Mouse (Mus musculus) liver, embryonic 14.5 days (tissue): ENCODE measurements around the gene Auts2. TPM values are rescaled to one million over a fixed set of nuclear protein-coding genes. Genes with fewer than 3 reads are reported as not detected.

Experiments
- ATAC-seq: fragments of 200-750 bp; cut with Nextera tagmentation; 2 replicates; pipeline ENCODE4 v1.8.0; 2017; ENCODE audit warnings: moderate number of reproducible peaks, mild to moderate bottlenecking, moderate library complexity; ENCODE audit not compliant: insufficient read depth
- DNase-seq, 3 experiments: peaks; one replicate each; pipeline ENCODE4 v3.0.0-alpha.2; 2012 to 2013; ENCODE audit warnings: low read depth in 3 of 3, low spot score in 3 of 3
- H3K27ac ChIP-seq: fragments of 300-500 bp; sonication (generic); 2 replicates; pipeline ENCODE4 v1.5.1; 2014; ENCODE audit warnings: moderate library complexity, mild to moderate bottlenecking, control low read depth, inconsistent platforms
- H3K27me3 ChIP-seq: fragments of 300-500 bp; sonication (generic); 2 replicates; pipeline ENCODE4 v1.6.1; 2014; ENCODE audit warnings: mild to moderate bottlenecking, low read length, moderate library complexity; ENCODE audit not compliant: control insufficient read depth, insufficient read depth
- H3K36me3 ChIP-seq: fragments of 300-500 bp; sonication (generic); replicated peaks from 2 replicates; pipeline ENCODE4 v1.6.1; 2014; ENCODE audit warnings: low read depth; ENCODE audit not compliant: control insufficient read depth, insufficient read depth
- H3K4me1 ChIP-seq, 2 experiments: fragments of 200-500 bp in 1 of 2; fragments of 300-500 bp in 1 of 2; sonication (generic) in 1 of 2; replicated peaks; 2 replicates each; pipeline ENCODE4 v1.6.1; 2012 to 2014; ENCODE audit warnings: antibody characterized with exemption in 1 of 2, inconsistent platforms in 1 of 2, low read length in 1 of 2; ENCODE audit not compliant: control insufficient read depth in 2 of 2, insufficient read depth in 2 of 2
- H3K4me2 ChIP-seq: fragments of 300-500 bp; sonication (generic); 2 replicates; pipeline ENCODE4 v1.6.1; 2014; ENCODE audit warnings: low read depth, mild to moderate bottlenecking, control low read depth, moderate library complexity
- H3K4me3 ChIP-seq, 2 experiments: fragments of 200-500 bp in 1 of 2; fragments of 300-500 bp in 1 of 2; sonication (generic) in 1 of 2; 2 replicates each; pipeline ENCODE4 v1.5.1; 2012 to 2014; ENCODE audit warnings: low read depth in 2 of 2, low read length in 2 of 2, mild to moderate bottlenecking in 2 of 2, control low read depth in 1 of 2, inconsistent platforms in 1 of 2, moderate library complexity in 1 of 2; ENCODE audit not compliant: insufficient read depth in 1 of 2
- H3K9ac ChIP-seq: fragments of 300-500 bp; sonication (generic); replicated peaks from 2 replicates; pipeline ENCODE4 v1.6.1; 2014; ENCODE audit warnings: mild to moderate bottlenecking, control low read depth, moderate library complexity
- H3K9me3 ChIP-seq: fragments of 300-500 bp; sonication (generic); 2 replicates; pipeline ENCODE4 v1.6.1; 2016; ENCODE audit warnings: low read length, mixed read lengths; ENCODE audit not compliant: control insufficient read depth
- CTCF ChIP-seq: IDR thresholded peaks from 2 replicates; pipeline ENCODE4 v1.5.1; 2016; ENCODE audit warnings: antibody characterized with exemption, low read depth, control low read depth
- EP300 ChIP-seq: IDR thresholded peaks from 2 replicates; pipeline ENCODE4 v1.6.1; 2016; ENCODE audit warnings: antibody characterized with exemption, low read depth
- WGBS: fragments of 180-500 bp; shearing (Covaris S2); extraction: QIAGEN DNeasy Blood & Tissue Kit; methylation state at CpG from one replicate; pipeline ENCODE4 v1.1.7; 2014; ENCODE audit not compliant: insufficient replicate concordance; 5-methylcytosine and 5-hydroxymethylcytosine counted together
- polyA plus RNA-seq, 2 experiments: library from polyadenylated mRNA; depleted of rRNA in 1 of 2; stranded (reverse) in 1 of 2; unstranded in 1 of 2; fragments of >200 nt; fragmentation: Nextera tagmentation in 1 of 2; extraction: Ambion mirVana in 1 of 2; gene quantifications; 2 replicates each; pipeline versions ENCODE4 v1.2.1 to v1.2.3; 2012 to 2014

The Auts2 gene
- polyA plus RNA-seq, 2 experiments: 0.77 to 1.6 TPM

DNA sequence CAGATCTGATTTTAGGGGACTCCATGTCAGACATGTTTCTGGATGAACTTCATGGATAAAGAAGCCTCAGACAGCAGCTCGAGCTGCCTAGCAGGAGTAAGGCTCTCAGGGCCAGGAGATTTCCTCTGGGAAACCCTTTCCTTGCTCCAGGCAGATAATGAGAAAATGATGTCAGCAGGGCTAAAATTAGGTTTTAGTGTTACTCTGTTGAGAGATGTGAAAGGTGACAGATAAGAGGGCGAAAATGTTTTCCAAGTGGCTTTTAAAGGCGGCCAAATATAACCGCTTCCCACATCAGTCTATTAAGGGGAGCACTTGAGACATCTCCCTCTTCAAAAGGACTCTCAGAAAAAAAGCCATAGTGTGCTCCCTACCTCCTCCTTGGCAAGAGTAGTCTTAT, 1025.5 kb downstream of the Auts2 start:
- ATAC-seq (no peak), DNase-seq (no peak)

DNA sequence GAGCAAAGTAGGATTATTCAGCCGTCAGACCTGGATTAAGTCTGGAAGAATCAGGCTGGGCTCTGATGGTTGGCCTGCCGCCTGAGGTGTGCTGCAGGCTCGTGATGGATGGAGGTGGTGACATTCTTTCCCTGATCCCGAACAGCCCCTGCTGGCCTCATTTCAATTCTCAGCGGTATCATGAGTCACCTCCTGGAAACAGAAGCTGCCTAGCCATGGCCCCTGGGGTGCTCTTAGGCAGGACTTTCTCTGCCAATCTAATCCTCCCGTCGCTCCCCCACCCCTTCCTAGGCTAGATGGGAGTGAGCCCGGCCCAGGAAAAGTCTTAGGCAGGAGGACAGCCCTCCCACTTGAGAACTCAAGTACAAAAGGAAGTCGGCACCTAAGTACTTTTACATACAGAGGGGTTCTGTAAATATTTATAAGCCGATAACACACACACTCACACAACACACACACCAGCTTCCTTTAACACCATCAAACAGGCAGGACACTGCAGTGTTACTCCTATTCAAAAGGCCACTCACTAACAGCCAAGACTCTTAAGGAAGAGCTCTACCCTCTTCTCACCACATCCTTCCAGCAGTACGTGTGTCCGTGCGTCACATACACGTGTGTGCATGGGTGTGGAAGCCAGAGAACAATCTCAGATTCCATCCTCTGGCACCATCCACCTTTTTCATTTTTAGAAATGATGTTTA, 1027.3 kb downstream of the Auts2 start:
- WGBS: 39% methylated on average over 14 of the region's 14 CpGs
- H3K4me3 ChIP-seq: no peak overlapping the region
- H3K27me3 ChIP-seq: no peaks in the 10 kb centered on the region
- H3K9me3 ChIP-seq: no peaks in the 10 kb centered on the region
- TF ChIP-seq CTCF (no peak), EP300 (no peak)
- no peak overlapping the region for H3K27ac ChIP-seq
- no peak overlapping the region for H3K4me2 ChIP-seq
- no peaks in the 10 kb centered on the region for H3K4me1 ChIP-seq
- H3K9ac ChIP-seq: no peak overlapping the region
- DNase-seq: no peak
- ATAC-seq: no peak
- H3K36me3 ChIP-seq: no peaks in the 10 kb centered on the region

More for the DNA sequence above, 1025.5 kb downstream of the Auts2 start:
- H3K9me3 ChIP-seq: no peaks in the 10 kb centered on the region
- no peak overlapping the region for H3K4me3 ChIP-seq
- WGBS: 52% methylated on average over 4 of the region's 4 CpGs
- H3K27ac ChIP-seq: no peak overlapping the region
- no peak overlapping the region for H3K9ac ChIP-seq
- H3K4me1 ChIP-seq: no peaks in the 10 kb centered on the region
- H3K36me3 ChIP-seq: no peaks in the 10 kb centered on the region
- no peak overlapping the region for H3K4me2 ChIP-seq
- H3K27me3 ChIP-seq: no peaks in the 10 kb centered on the region
- TF ChIP-seq EP300: no peak
- TF ChIP-seq CTCF: no peak

DNA sequence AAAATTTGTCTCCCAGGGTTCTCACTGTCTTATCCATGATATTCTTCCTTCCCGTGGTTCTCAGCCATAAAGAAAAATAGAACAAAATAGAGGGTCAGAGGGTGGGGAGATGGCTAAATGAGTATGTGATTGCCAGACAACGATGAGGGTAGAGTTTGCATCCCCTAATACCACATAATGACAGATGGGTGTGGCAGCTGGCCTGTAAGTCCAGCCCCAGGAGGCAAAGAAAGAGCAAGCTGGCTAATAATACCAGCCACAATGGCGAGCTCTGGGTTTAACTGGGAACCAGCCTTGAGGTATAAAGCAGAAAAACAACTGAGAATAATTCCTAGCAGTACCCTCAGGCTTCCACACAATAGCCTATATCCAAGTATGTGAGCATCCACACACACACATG, 1029.4 kb downstream of the Auts2 start:
- no peak overlapping the region for H3K9ac ChIP-seq
- 54% methylated on average over 3 of the region's 3 CpGs for WGBS
- DNase-seq (no peak), ATAC-seq (no peak)
- H3K4me3 ChIP-seq: no peak overlapping the region
- no peaks in the 10 kb centered on the region for H3K36me3 ChIP-seq
- no peak overlapping the region for H3K27ac ChIP-seq
- no peak overlapping the region for H3K4me2 ChIP-seq
- H3K9me3 ChIP-seq: no peaks in the 10 kb centered on the region
- TF ChIP-seq EP300: no peak
- TF ChIP-seq CTCF: no peak
- H3K4me1 ChIP-seq: no peaks in the 10 kb centered on the region
- H3K27me3 ChIP-seq: no peaks in the 10 kb centered on the region

DNA sequence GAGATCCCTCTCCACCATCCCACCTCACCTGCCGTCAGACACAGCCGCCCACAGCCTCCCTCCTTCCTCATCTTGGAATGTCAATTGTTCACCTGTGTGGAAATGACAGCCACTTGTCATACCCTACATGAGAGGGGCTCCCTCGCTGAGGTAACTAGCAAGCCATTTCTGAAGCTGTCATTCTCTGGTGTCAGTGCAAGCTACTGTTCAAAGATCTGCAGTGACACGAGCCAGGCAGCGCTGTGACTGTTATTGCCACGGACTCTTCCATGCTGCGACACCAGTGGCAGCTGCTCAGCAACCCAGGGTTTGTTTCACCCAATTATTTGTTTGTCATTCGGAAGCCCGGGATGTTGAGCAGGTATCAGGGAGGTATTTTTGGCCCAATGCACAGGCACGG, 1030.5 kb downstream of the Auts2 start:
- ATAC-seq (no peak), DNase-seq (no peak)
- no peaks in the 10 kb centered on the region for H3K36me3 ChIP-seq
- H3K4me2 ChIP-seq: no peak overlapping the region
- H3K9me3 ChIP-seq: no peaks in the 10 kb centered on the region
- no peak overlapping the region for H3K4me3 ChIP-seq
- no peak overlapping the region for H3K9ac ChIP-seq
- no peaks in the 10 kb centered on the region for H3K27me3 ChIP-seq
- WGBS: 66% methylated on average over 10 of the region's 10 CpGs
- no peak overlapping the region for H3K27ac ChIP-seq
- no peaks in the 10 kb centered on the region for H3K4me1 ChIP-seq
- no peak for TF ChIP-seq EP300
- TF ChIP-seq CTCF: no peak

DNA sequence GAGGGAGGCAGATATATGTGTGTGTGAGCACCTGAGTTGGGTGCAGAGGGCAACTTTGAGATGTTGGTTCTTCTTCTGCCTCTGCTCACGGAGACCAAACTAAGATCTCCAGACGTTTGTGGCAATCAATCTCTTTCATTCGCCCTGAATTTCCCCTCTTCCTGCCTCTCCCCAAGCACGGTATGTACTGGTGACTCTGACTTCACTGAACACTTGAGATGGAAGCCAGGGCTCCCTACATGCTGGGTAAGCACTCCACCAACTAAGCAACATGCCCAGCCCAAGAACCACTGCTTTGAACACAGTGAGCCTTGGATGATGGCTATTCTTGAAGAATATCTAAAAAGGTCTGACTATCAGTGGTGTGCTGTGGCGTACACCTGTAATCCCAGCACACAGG, 1032.5 kb downstream of the Auts2 start:
- ATAC-seq: no peak
- no peaks in the 10 kb centered on the region for H3K9me3 ChIP-seq
- no peak overlapping the region for H3K27ac ChIP-seq
- WGBS: 33% methylated on average over 5 of the region's 5 CpGs
- no peak for DNase-seq
- no peak overlapping the region for H3K4me2 ChIP-seq
- H3K36me3 ChIP-seq: no peaks in the 10 kb centered on the region
- TF ChIP-seq EP300: no peak
- no peak for TF ChIP-seq CTCF
- H3K9ac ChIP-seq: no peak overlapping the region
- no peaks in the 10 kb centered on the region for H3K27me3 ChIP-seq
- no peaks in the 10 kb centered on the region for H3K4me1 ChIP-seq
- H3K4me3 ChIP-seq: no peak overlapping the region
